Mouse (Mus musculus) liver, embryonic 14.5 days (tissue): Measurements from ENCODE around the gene Eri3. TPM values are rescaled to one million over a fixed set of nuclear protein-coding genes. Genes with fewer than 3 reads are reported as not detected.
A peak's percentile ranks its signal among the peaks of the same experiment; 100 is the strongest.

Experiments used
- ATAC-seq: fragments of 200-750 bp; cut with Nextera tagmentation; 2 replicates; pipeline ENCODE4 v1.8.0; 2017; ENCODE audit warnings: moderate number of reproducible peaks, mild to moderate bottlenecking, moderate library complexity; ENCODE audit not compliant: insufficient read depth
- DNase-seq, 3 experiments: peaks; one replicate each; pipeline ENCODE4 v3.0.0-alpha.2; 2012 to 2013; ENCODE audit warnings: low read depth in 3 of 3, low spot score in 3 of 3
- H3K27ac ChIP-seq: fragments of 300-500 bp; sonication (generic); 2 replicates; pipeline ENCODE4 v1.5.1; 2014; ENCODE audit warnings: moderate library complexity, mild to moderate bottlenecking, control low read depth, inconsistent platforms
- H3K27me3 ChIP-seq: fragments of 300-500 bp; sonication (generic); 2 replicates; pipeline ENCODE4 v1.6.1; 2014; ENCODE audit warnings: mild to moderate bottlenecking, low read length, moderate library complexity; ENCODE audit not compliant: control insufficient read depth, insufficient read depth
- H3K36me3 ChIP-seq: fragments of 300-500 bp; sonication (generic); replicated peaks from 2 replicates; pipeline ENCODE4 v1.6.1; 2014; ENCODE audit warnings: low read depth; ENCODE audit not compliant: control insufficient read depth, insufficient read depth
- H3K4me1 ChIP-seq, 2 experiments: fragments of 200-500 bp in 1 of 2; fragments of 300-500 bp in 1 of 2; sonication (generic) in 1 of 2; replicated peaks; 2 replicates each; pipeline ENCODE4 v1.6.1; 2012 to 2014; ENCODE audit warnings: antibody characterized with exemption in 1 of 2, inconsistent platforms in 1 of 2, low read length in 1 of 2; ENCODE audit not compliant: control insufficient read depth in 2 of 2, insufficient read depth in 2 of 2
- H3K4me2 ChIP-seq: fragments of 300-500 bp; sonication (generic); 2 replicates; pipeline ENCODE4 v1.6.1; 2014; ENCODE audit warnings: low read depth, mild to moderate bottlenecking, control low read depth, moderate library complexity
- H3K4me3 ChIP-seq, 2 experiments: fragments of 200-500 bp in 1 of 2; fragments of 300-500 bp in 1 of 2; sonication (generic) in 1 of 2; 2 replicates each; pipeline ENCODE4 v1.5.1; 2012 to 2014; ENCODE audit warnings: low read depth in 2 of 2, low read length in 2 of 2, mild to moderate bottlenecking in 2 of 2, control low read depth in 1 of 2, inconsistent platforms in 1 of 2, moderate library complexity in 1 of 2; ENCODE audit not compliant: insufficient read depth in 1 of 2
- H3K9ac ChIP-seq: fragments of 300-500 bp; sonication (generic); replicated peaks from 2 replicates; pipeline ENCODE4 v1.6.1; 2014; ENCODE audit warnings: mild to moderate bottlenecking, control low read depth, moderate library complexity
- H3K9me3 ChIP-seq: fragments of 300-500 bp; sonication (generic); 2 replicates; pipeline ENCODE4 v1.6.1; 2016; ENCODE audit warnings: low read length, mixed read lengths; ENCODE audit not compliant: control insufficient read depth
- CTCF ChIP-seq: IDR thresholded peaks from 2 replicates; pipeline ENCODE4 v1.5.1; 2016; ENCODE audit warnings: antibody characterized with exemption, low read depth, control low read depth
- EP300 ChIP-seq: IDR thresholded peaks from 2 replicates; pipeline ENCODE4 v1.6.1; 2016; ENCODE audit warnings: antibody characterized with exemption, low read depth
- WGBS: fragments of 180-500 bp; shearing (Covaris S2); extraction: QIAGEN DNeasy Blood & Tissue Kit; methylation state at CpG from one replicate; pipeline ENCODE4 v1.1.7; 2014; ENCODE audit not compliant: insufficient replicate concordance; 5-methylcytosine and 5-hydroxymethylcytosine counted together
- polyA plus RNA-seq, 2 experiments: library from polyadenylated mRNA; depleted of rRNA in 1 of 2; stranded (reverse) in 1 of 2; unstranded in 1 of 2; fragments of >200 nt; fragmentation: Nextera tagmentation in 1 of 2; extraction: Ambion mirVana in 1 of 2; gene quantifications; 2 replicates each; pipeline versions ENCODE4 v1.2.1 to v1.2.3; 2012 to 2014

Gene Eri3
- polyA plus RNA-seq, 2 experiments = 20.1 to 29.8 TPM

DNA sequence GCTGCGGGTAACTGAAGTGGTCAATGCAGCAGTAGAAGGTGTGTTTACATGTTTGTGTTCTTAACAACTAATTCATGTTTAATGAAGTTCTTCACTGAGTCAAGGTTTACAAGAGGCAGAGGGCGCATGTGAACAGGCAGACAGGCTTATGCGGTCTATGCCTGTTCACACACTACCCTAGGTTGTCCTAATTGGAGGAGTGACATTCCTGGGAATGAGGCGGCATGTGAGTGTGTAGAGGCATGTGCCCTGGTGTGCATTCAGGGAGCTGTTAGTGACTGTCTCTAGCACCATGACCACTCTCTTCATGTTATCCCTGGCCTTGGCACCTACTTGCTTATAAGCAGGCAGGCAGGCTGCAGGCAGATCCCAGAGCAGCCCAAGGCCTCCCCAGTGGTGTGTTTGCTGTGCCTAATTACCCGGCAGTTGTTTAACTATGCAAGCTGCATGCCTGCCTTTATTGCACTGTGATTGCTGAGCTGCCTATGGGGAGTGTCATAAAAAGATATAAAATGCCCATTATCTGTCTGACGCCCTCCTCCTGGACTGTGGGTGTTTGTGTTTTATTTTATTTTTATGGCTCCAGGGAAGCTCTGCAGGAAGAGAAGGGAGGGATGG is 80.0 kb downstream of the Eri3 start:
- Histone ChIP-seq H3K9ac (no peak overlapping the region), H3K36me3 (no peaks in the 10 kb centered on the region), H3K4me1 (peaks cover 9 to 23% of the 10 kb centered on the region in 2 experiments), H3K4me2 (no peak overlapping the region), H3K27ac (no peak overlapping the region), H3K9me3 (no peaks in the 10 kb centered on the region), H3K27me3 (no peaks in the 10 kb centered on the region), H3K4me3 (no peak overlapping the region)
- DNase-seq = no peak
- WGBS = 64% methylated on average over 6 of the region's 6 CpGs
- ATAC-seq = no peak
- no peak for TF ChIP-seq CTCF

- no peaks in the 10 kb centered on the region for H3K36me3 ChIP-seq
- no peak for ATAC-seq
- TF ChIP-seq EP300 (no peak), CTCF (no peak)
- no peak overlapping the region for H3K4me2 ChIP-seq
- H3K9me3 ChIP-seq = no peaks in the 10 kb centered on the region
- H3K4me3 ChIP-seq = no peak overlapping the region
- WGBS = 78% methylated on average over 5 of the region's 5 CpGs
- H3K27me3 ChIP-seq = no peaks in the 10 kb centered on the region
- no peak overlapping the region for H3K9ac ChIP-seq
- H3K27ac ChIP-seq = no peak overlapping the region
- no peak for DNase-seq
- H3K4me1 ChIP-seq = peaks cover 9 to 26% of the 10 kb centered on the region in 2 experiments
These were observed 83.4 kb downstream of the Eri3 start for GRCm38 (mm10) chr4:117633527-117633926.

GRCm38 (mm10) chr4:117634642-117635041 is 84.5 kb downstream of the Eri3 start:
- ATAC-seq = peak; percentile 86
- H3K4me2 ChIP-seq = peak overlapping the region; percentile 22; the same call in 1 of the 2 replicates
- no peak overlapping the region for H3K4me3 ChIP-seq
- no peaks in the 10 kb centered on the region for H3K27me3 ChIP-seq
- no peaks in the 10 kb centered on the region for H3K36me3 ChIP-seq
- no peak overlapping the region for H3K9ac ChIP-seq
- no peaks in the 10 kb centered on the region for H3K9me3 ChIP-seq
- peak in 2 of 3 experiments; percentile 39 to 41 for DNase-seq
- 21% methylated on average over 7 of the region's 7 CpGs for WGBS
- peaks cover 9 to 24% of the 10 kb centered on the region in 2 experiments for H3K4me1 ChIP-seq
- TF ChIP-seq EP300 (0 out of 2 replicates have a peak, but pooled peaks have one; percentile 29), CTCF (no peak)
- H3K27ac ChIP-seq = no peak overlapping the region

DNA sequence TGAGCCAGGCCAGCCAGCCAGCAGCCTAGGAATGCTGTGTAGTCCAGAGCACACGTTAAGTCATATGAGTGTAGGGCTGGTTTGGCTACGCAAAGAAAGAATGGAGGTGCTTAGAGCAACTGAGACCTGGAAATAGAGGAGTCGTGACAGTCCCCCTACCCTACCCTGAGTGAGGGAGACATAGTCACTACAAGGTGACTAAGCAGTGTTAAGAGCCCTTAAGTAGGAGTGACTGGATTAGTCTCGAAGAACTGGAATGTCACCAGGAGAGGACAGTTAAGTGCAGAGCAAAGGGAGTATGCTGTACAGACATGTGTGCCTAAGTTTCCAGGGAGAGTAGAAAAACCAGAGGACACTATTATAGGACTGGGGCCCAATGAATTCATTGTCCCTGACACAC is 86.0 kb downstream of the Eri3 start:
- Histone ChIP-seq H3K36me3 (no peaks in the 10 kb centered on the region), H3K4me3 (no peak overlapping the region), H3K9me3 (no peaks in the 10 kb centered on the region), H3K9ac (no peak overlapping the region), H3K27me3 (no peaks in the 10 kb centered on the region), H3K27ac (no peak overlapping the region), H3K4me2 (no peak overlapping the region), H3K4me1 (peaks cover 9 to 17% of the 10 kb centered on the region in 2 experiments)
- ATAC-seq (no peak), DNase-seq (no peak)
- 75% methylated on average over 4 of the region's 4 CpGs for WGBS
- TF ChIP-seq EP300 = no peak
- no peak for TF ChIP-seq CTCF

DNA sequence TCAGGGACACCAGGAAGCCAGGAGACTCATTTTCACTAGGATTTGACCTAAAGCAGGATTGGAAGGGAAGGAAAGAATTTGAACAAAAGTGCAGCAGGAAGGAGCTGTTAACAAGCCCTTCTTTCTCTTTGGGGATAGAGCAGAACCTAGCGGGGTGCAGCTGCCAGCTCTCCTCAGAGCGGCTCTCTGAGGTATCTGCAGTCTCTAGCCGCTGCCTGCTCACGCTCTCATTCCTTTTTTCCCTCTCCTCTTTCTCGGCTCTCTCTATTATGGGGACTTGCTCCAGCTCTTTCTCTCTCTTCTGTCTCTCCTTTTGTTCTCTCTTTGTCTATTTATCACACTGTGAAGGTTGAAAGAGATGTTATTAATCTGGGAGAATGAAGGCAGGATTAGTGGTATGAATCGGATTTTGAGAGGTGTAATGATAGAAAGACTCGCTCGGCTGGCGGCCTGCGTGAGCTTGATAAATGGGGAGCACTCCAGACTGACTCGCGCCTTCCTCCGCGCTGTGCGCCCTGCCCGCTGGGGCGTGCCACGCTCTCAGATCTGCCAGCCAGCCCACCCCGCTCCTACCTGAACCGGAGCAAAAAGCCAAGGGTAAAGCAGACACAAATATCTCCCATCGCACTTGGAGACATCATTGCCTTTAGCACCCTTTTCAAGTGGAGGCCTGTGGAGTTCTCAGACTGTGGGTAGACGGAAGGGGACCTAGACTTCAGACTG is 86.9 kb downstream of the Eri3 start:
- H3K4me1 ChIP-seq = peaks cover 9 to 17% of the 10 kb centered on the region in 2 experiments
- TF ChIP-seq CTCF = no peak
- no peak for TF ChIP-seq EP300
- no peak overlapping the region for H3K27ac ChIP-seq
- H3K4me3 ChIP-seq = no peak overlapping the region
- H3K36me3 ChIP-seq = no peaks in the 10 kb centered on the region
- WGBS = 68% methylated on average over 22 of the region's 22 CpGs
- no peak for ATAC-seq
- H3K9ac ChIP-seq = no peak overlapping the region
- H3K9me3 ChIP-seq = no peaks in the 10 kb centered on the region
- no peak for DNase-seq
- no peak overlapping the region for H3K4me2 ChIP-seq
- H3K27me3 ChIP-seq = no peaks in the 10 kb centered on the region
